Mouse (Mus musculus) thymus, postnatal 10 days (tissue): ENCODE results near the gene Gm37240.

ENCODE experiments used
- DNase-seq, 2 experiments: peaks; one replicate each; pipeline ENCODE4 v3.0.0; 2021; ENCODE audit warnings: low spot score in 2 of 2

Gene Gm37240

DNA sequence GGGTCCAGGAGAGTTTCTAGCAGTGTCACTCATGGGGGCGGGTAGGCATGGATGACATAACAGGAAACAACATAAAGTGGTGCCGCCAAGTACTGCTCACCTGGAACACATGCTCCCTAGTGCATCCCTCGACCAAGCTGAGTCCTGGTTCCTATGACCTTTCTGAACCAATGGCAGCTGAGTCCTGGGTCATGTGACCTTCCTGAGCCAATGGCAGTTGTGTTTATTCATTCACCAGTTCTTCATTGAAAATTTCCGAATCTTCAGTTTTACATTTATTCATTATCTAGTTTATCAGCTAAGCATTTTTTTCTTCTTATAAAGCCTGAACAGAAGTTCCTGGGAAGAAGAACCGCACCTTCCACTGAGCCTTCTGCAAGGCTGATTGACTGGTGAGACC lies 838.7 kb downstream of the Gm37240 start:
- DNase-seq, result no peak

DNA sequence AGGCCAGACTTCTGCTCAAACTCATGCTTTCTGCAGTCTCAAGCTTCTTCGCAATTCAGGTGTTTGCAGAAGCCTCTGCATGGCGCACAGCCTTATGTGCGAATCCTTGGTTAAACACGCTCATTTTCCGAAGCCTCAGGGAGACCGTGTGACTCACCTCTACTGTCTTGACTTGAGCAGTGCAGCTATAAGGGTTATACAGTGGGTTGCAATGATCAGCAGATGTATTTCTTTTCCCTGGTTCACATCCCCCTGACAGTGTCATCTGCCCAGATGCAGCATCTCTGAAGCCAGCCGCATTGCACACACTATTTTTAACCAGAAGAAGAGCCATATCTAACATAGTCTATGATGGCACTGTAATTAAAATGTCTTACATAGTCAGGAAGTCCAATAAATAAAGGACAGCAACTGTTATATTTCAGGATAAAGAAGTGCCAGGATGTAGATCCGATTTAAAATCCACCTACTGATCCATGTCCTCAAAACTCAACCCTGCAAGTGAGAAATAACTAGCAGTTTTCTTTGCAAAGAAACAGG lies 843.6 kb downstream of the Gm37240 start:
- DNase-seq, result no peak

DNA sequence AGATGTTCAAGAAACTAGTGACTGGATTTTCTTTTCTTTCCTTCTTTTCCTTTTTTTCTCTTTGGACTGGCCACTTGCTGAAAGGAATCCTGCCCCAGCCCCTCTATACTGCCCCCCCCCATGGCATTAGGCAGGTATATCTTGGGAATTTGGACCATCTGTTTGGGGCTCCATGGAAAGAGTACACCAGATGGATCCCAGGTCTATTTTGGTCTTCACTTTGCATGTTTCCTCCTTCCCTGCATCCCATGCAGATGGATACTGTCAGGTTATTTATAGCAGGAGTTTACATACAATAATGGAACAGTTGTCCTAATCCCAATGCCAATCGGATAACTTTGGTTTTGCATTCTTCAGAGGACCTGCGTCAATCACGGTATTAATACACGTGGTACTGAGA lies 845.2 kb downstream of the Gm37240 start:
- DNase-seq, result no peak

DNA sequence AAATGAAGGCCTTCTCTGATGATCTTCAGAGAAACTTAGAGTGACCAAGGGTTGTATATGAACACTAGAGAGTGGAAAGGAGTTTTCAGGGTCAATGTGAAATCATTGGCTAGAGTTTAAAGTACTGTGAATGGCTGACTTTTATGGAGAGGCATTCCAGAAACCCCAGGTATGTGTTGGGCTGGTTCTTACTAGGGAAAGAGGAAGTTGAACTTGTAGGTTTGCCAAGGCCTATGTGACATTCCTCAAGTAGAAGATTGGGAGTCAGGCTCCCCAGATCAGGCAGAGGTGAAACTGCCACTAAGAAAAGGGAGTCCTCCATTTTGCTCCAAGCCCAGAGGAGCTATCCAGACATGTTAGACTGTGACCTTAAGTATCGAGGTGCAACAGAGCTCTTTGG lies 858.2 kb downstream of the Gm37240 start:
- DNase-seq, result no peak

DNA sequence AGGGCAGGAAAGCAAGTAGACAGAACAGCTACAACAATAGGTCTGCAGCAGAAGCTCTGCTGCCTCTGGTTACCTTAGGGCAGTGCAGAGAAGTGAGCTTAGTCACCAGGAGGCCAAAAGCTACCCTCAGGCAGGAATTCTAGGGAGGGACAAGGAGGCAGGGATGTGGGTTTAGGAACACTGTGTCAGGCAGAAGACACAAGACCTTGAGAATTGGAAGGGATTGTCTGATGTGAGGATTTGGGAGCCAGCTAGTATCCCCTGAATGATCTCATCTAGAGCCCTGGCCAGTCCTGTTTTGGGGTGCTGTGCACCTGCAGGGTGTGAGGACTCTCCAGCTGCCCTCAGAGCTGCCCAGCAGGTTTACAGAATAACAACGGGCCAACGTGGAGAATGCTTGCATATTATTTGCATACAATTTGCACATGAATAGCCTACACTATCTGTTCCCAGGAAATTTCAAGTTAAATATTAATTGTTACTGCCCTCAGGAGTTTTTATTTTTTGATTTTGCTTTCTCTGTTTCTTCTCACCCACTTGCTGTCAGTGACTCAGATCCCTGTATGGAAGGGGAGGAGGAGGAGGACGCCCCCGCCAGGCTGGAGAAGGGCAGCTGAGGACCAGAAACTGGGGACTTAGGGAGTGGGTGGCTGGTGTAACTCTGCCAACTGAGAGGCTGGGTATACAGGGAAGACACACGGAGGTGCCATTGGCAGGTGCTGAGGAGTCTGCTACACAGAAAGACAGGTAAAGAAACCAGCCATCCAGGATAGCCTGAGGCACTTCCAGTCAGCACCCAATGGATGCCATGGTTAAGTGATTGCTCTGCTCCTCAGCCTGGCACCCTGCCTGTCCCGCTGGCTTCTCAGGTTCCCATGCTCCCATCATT lies 862.3 kb downstream of the Gm37240 start:
- DNase-seq, result no peak

DNA sequence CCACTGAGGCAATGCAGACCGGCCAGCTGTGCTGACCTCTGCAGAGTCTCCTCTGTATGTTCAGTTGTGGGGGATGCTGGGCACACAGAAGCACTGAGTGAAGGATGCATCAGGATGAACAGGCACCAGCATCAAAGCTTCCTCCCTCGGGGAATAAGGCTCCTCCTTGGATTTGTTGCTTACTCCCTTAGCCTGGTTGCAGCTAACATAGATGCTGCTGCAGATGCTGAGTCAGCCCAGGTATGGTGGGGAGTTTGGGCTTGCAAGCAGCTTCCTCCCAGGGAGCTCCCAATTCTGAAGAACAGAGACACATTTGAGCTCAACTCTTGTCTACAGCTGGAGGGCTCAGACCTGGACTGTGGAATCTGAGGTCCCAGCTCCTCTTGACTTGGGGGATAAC lies 863.1 kb downstream of the Gm37240 start:
- DNase-seq, result no peak

DNA sequence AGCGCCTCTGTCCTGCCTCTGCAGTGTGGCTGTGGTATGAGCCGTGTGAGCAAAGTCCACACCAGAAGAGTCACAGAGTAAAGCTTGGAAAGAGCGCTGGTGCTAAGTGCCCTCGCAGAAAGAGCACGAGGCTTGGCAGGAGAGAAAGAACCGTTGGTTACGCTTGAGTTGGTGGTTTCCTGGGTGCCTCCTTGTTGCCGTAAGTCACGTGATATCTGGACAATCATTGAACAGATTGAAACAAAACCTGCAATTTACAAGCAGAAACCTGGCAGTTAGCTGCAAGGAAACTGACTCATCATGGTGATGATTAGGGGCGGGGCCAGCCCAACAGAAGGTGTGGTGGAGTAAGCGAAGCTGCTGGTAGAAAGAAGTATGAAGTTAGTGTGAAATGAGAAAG lies 864.5 kb downstream of the Gm37240 start:
- no peak for DNase-seq

DNA sequence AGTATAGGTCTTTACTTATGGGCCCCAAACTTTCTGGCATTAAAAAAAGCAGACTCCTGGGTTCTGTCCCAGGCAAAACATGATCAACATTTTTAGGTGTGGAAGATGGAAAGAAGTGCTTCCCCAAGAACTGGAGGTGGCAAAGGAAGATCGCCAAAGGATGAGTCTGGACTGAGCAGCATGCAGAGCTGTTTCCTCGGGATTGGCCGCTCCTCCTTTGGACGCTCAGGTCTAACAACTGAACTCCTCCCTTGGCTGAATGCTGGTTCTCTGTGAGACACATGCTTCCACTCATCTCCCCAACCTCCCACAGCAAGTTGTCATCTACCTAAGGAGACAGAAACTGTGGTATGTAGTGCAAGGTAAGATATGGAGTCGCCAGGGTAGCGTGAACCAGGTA lies 865.5 kb downstream of the Gm37240 start:
- no peak for DNase-seq

DNA sequence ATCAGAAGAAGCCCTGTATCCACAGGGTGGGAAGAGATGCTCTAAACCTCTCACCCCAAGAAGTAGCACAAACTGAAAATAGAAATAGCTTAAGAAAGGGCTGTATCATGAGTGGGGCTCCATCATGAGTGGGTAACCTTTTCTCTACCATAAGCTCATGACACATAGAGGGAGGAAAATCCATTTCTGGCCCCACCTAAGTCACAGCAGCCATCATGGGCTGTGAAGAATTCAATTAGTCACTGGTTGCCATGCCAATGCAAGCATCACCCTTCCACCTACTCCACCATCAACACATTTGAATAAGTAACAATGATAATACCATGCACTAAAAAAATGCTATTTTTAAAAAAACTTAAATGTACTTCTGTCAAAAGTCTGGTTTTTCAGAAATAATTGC lies 867.2 kb downstream of the Gm37240 start:
- DNase-seq, result no peak

DNA sequence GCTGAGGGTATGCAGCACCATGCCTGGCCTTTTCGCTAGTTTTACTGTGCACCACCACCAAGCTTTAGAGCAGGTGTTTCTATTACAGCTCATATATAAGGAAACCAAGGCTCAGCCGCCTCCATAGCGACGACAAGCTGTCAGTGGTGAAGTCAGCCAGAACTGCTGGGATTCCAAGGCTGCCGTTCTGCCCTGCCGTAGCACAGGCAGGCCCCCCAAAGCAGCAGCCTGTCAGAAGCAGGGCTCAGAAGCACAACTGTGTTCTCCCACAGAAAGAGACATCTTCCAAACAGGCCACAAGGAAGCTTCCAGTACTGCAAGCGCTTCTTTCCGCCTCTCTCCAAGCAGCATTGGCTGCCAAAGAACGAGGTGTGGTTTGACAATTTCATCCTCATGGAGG lies 871.7 kb downstream of the Gm37240 start:
- DNase-seq, result no peak

DNA sequence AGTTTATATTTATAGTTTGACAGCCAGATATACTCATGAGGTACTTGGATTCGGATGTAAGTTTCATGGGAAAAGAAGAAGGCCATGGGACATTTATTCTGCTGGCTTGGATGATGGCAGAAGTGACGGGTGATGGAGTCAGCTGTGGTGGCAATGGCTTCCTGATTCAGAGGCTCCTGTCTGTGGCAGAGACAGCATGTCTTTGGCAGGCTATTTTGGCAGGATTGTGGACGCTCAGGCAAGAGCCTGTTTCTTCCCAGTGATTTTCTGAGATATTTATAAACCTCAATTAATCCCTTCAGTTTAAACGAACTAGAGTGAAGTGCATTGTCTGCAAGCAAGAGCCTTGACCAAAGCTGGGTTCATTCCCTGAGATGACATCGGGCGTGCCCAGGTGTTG lies 874.4 kb downstream of the Gm37240 start:
- DNase-seq, result no peak

DNA sequence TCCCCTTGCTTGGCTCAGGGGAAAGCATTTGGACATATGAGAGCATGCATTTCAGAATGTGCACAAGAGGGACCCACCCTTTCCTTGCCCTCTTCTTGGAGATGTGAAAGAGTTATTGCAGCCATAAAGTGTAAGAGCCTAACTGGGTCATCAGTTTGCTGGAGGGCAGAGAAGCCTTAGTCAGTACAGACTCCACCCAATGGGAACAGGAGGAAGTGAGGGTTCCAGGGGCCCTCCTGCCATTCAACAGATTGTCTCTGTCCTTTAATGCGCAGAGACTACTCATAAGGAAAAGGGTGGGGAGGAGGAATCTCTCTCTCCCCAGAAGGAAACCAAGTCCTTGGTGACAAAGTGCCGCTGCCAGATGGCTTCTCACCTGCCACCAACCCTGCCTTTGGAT lies 882.1 kb downstream of the Gm37240 start:
- DNase-seq, result no peak

DNA sequence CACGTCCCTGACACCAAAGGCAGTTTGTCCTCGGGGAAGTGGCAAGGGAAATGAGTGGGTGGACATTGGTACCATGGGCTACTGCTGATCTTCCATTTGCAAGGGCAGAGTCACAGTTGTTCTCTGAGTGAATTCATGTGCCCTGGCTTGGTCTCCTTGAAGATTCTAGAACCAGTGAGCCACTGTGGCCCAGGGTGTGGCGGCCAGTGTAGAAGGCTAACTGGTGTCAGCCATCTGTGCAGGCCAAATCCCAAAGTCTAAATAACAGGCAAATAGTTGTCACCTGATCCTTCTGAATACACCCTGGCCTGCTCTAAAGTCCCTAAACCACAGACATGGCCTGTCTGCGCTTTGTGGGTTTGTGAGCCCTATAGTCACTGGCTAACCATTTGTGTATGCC lies 898.4 kb downstream of the Gm37240 start:
- DNase-seq, result no peak

DNA sequence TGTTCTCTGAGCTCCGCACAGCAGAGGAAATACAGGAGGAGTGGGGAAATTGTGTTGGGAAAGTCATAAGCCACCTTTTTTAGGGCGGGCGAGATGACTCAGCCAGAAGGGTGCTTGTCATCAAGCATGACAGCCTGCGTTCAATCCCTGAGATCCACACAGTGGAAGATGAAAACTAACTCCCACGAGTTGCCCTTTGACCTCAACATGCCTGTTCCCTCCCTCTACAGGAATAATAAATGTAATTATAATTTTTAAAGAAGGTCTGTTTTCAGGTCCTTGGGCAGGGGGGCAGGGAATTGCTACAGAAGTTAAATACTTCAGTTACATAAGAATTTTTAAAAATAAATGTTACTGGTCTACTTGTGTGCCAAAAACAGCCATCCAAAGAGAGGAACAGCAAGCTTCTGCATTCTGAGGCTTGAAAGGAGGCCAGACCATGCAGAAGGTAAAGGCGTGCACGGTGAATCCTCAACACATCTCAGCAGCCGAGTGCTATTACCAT lies 902.1 kb downstream of the Gm37240 start:
- DNase-seq, result no peak

DNA sequence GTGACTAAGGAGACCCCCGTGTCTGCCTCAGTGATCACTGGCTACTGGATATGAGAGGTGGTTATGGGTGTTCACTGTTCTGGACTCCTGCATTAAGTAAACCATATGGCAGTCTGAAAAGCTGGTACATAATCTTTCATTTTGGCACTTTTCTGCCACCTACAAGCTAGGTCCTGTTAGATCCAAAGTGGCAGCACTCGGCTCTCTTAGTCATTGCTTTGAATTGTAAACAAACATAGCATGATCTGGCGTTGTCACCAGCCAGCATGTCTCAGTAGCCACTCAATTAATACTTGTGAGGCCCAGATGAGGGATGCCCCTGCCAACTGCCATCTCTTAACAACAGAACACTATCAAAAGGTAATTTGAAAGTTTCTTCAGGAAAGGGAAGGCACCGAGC lies 904.6 kb downstream of the Gm37240 start:
- no peak for DNase-seq

DNA sequence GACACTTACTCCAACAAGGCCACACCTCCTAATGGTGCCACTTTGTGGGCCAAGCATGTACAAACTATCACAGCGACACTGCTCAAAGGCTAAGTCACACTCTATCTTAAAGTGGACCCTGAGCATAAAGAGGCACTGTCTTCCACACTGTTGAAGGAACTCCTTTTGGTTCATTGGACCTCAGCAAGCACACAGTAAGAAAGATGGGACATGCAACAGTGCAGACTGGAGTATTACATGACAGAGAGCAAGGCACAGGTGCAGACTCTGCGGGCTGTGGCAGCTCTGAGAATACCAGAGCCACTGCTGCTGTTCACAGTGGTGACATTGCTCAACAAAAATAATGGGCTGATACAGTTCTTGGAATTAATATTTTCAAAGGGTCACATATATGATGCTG lies 907.2 kb downstream of the Gm37240 start:
- DNase-seq, result no peak

DNA sequence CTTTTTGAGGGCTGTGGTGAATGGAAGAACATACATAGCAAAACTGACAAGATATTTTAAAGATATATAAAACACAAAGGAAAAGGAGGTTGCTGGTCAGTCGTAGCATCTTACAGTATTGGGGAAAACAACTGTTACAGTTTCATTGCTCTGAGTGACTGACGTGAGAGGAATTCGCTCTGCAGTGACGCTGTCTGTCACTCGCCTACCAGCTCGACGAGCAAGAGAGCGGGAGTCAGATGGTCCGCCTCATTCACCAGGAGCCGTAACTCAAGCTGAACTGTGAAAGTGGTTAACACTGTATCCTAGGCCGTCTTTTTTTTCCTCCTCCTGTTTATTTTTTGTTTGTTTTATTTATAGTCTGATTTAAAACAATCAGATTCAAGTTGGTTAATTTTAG lies 908.6 kb downstream of the Gm37240 start:
- DNase-seq, result no peak

DNA sequence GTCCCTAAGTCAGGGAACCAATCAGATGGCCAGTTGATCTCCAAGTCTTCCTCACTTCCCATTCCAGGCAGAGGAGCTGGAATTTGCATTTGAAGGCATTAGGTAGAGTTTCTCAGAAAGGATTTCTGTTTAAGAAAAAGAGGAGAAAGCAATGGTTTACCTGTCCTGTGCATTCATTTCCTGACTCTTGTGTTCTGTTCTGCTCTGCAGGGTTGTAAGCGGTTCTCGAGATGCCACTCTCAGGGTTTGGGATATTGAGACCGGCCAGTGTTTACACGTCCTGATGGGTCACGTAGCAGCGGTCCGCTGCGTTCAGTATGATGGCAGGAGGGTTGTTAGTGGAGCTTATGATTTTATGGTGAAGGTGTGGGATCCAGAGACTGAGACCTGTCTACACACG lies 913.1 kb downstream of the Gm37240 start:
- DNase-seq, result no peak

DNA sequence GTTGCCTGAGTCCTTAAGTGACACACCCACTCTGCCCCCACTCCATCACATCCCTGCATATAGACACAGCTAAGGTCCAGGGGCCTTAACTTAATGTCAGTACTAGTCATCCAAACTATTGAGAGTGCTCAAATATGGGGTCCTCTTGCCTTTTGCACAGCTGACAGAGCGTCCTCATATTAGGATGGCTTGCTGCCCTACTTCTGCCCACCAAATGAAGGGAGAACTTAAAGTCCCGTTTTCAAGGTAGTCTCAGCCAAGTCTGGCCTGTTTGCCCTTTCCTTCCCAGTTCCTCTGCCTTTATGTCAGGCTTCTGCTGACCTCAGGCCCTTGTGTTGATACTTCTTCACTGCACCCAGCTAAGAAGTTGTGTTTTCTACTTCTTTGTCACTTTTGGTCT lies 914.4 kb downstream of the Gm37240 start:
- DNase-seq, result no peak

DNA sequence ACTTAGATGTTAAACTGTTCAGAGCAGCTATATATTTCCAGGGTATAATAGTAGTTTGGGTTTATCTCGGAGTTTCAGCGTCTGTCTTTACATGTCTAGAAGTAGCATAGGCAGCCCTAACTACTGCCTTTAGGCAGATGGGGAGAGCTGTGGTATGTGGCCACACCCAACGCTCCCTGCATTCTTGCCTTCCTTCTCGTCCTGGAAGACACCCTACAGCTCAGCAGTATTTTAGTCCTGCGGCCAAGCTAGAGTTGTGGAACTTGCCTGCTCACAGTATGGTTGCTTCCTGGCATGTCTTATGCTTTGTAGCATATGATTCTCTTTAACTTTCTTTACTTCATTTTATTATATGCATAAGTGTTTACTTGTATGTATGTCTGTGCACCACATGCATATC lies 915.8 kb downstream of the Gm37240 start:
- no peak for DNase-seq

DNA sequence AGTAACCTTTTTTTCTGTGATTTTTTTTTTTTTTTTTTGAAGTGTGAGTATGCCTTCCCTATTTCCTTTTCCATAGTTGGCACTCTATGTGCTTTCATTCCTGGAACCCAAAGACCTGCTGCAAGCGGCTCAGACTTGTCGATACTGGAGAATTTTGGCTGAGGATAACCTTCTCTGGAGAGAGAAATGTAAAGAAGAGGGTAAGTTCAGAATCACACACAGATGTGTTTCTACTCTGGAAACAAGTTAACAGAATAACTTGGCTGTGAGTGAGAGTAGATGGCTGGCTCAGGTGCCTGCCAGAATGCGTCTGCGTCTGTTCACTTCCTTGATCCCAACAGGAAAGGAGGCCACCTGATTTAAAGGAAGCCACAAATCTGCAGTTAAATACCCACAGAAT lies 920.0 kb downstream of the Gm37240 start:
- DNase-seq, result no peak

DNA sequence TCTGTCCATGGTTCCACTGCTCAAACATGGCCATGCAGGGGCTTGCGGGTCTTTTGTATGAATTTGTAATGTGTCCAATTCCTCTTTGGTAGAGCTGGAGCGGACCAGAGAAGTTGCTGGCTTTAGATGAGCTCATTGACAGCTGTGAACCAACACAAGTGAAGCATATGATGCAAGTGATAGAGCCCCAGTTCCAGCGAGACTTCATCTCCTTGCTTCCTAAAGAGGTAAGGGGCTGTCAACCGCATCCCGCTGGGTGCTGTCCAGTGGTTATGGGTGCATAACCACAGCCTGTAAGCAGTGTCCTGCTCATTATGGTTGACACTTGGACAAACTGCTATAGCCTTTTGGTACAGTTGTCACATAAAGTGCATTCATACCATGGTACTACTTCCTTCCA lies 922.2 kb downstream of the Gm37240 start:
- no peak for DNase-seq

DNA sequence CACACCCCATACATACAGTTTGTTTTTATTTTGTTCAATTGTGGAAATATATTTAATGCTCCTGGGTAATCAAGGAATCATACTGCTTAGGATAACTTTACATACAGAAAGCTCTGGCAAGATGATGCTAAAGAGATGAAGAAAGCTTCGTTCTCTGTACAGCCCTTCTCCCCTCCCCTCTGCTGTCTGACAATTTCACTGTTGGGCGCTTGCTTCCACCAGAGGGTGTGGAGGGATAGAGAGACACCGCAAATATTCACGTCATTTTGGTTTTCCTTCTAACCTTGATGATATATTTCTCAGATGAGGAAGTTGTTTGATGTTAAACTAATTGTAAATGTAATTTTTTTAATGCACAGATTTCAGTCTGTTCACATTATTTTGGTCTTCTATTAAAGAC lies 931.5 kb downstream of the Gm37240 start:
- no peak for DNase-seq
